Comparison of ENCODE assay signal across 15 mouse cellular contexts in genomic region chr7:123279797-123280196, GRCm38 (mm10).
"Had no signal": no experiment of that assay in that cellular context is flagged by ENCODE, and none has a peak within 500 bp of the region (broad histone marks: within the 10 kb centered on the region; RNA-seq: fewer than 3 reads in every experiment).

No protein-coding gene starts in this region.

- H3K4me1 ChIP-seq: neural tube, embryonic 12.5 days; stomach, embryonic 15.5 days had no signal

- ATAC-seq: midbrain, embryonic 16.5 days had no signal

- H3K4me3 ChIP-seq: megakaryocyte, embryonic 14.5 days; neural tube, embryonic 12.5 days; stomach, embryonic 15.5 days had no signal

- H3K4me2 ChIP-seq: lung, embryonic 14.5 days; midbrain, embryonic 11.5 days; neural tube, embryonic 12.5 days; stomach, embryonic 15.5 days had no signal

- H3K9ac ChIP-seq: lung, embryonic 14.5 days; neural tube, embryonic 12.5 days; stomach, embryonic 15.5 days had no signal

- H3K9me3 ChIP-seq: megakaryocyte, embryonic 14.5 days; neural tube, embryonic 12.5 days; stomach, embryonic 15.5 days had no signal

- H3K27ac ChIP-seq: neural tube, embryonic 12.5 days; stomach, embryonic 15.5 days; stomach, postnatal 0 days had no signal

- DNase-seq: lung, adult 18-20 months; lung, embryonic 14.5 days; lung, postnatal 10 days; lung, postnatal 4 days; midbrain, embryonic 14.5 days; right cerebral cortex, postnatal 14 days; thymus, adult 2 months; thymus, postnatal 25 days; thymus, postnatal 4 days had no signal

- H3K27me3 ChIP-seq: megakaryocyte, embryonic 14.5 days; neural tube, embryonic 12.5 days; stomach, embryonic 15.5 days had no signal
